Mouse (Mus musculus): ENCODE data around the gene Samhd1.

DNA sequence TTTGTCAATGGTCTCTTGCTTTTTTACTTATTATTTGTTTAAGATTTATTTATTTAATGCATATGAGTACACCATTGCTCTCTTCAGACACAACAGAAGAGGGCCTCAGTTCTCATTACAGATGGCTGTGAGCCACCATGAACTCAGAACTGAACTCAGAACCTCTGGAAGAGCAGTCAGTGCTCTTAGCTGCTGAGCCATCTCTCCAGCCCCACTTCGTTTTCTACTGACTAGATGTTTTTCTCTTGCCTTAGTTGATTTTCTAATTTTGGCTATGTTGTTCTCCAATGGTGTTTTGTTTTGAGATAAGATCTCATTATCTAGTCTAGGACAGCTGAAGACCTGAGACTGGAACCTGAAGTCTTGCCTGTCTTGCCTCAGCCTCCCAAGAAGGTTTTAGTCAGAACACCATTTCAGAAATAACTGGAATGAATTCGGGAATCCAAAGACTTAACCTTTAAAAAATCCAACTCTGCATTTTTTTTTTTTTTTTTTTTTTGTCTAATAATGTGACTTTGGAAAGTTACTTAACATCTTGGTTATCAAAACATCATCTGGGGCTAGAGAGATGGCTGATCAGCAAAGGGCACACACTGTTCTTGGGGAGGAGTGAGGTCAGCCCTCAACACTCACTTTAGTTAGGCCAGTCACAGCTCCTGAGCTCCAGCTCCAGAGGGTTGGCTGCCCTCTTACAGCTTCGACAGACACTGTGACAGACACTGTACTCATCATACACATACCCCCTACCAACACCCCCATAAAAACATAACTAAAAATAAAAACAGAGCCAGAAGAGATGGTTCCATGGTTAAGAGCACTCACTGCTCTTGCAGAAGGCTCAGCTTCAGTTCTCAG, 2.2 kb downstream of the Samhd1 start:
- TF ChIP-seq CTCF (IDR thresholded peaks at IDR 0.05; ENCODE audit: borderline replicate concordance, control insufficient read depth, extremely low read depth, insufficient read depth, low read length, poor library complexity) (no peak), POLR2A (IDR thresholded peaks at IDR 0.05; ENCODE audit: control insufficient read depth, extremely low read depth, insufficient read depth, low read length, poor library complexity) (no peak)

Measured in thymus, adult 2 months (tissue).